Mouse (Mus musculus) NIH3T3 (cell line): Measurements from ENCODE around the gene Ttc41.
"Not testable (repeated sequence)": the region's sequence is repeated elsewhere in the genome, so short reads cannot be mapped to it uniquely, and the experiment has no call there.

ENCODE experiments used
- DNase-seq: peaks from one replicate; pipeline ENCODE4 v3.0.0-alpha.2; 2012; ENCODE audit warnings: low read depth

Gene Ttc41

GRCm38 (mm10) chr10:86705318-86705921 lies at the start of gene Ttc41, which contains the start of gene Hsp90b1:
Gene Ttc41, plus strand, starts transcription at chr10:86705811.
Gene Hsp90b1, minus strand, starts transcription at chr10:86705509.
- peak; percentile 100 for DNase-seq

GRCm38 (mm10) chr10:86670550-86670949 lies 35.1 kb upstream of the Ttc41 start:
- not testable (repeated sequence) for DNase-seq

GRCm38 (mm10) chr10:86684797-86685178 lies 20.8 kb upstream of the Ttc41 start:
- not testable (repeated sequence) for DNase-seq

- DNase-seq: peak; percentile 91
Observed at GRCm38 (mm10) chr10:86685179-86686016, 20.2 kb upstream of the Ttc41 start.

GRCm38 (mm10) chr10:86686017-86686360 lies 19.6 kb upstream of the Ttc41 start:
- not testable (repeated sequence) for DNase-seq

GRCm38 (mm10) chr10:86700251-86700650 lies 5.4 kb upstream of the Ttc41 start:
- no peak for DNase-seq

- no peak for DNase-seq
Observed at GRCm38 (mm10) chr10:86700973-86701372, 4.6 kb upstream of the Ttc41 start.

GRCm38 (mm10) chr10:86702312-86702920 lies 3.2 kb upstream of the Ttc41 start:
- DNase-seq: no peak

- DNase-seq: no peak
Observed at GRCm38 (mm10) chr10:86703375-86703774, 2.2 kb upstream of the Ttc41 start.

- DNase-seq: no peak
Observed at GRCm38 (mm10) chr10:86704141-86704540, 1.5 kb upstream of the Ttc41 start.

- peak; percentile 52 for DNase-seq
Observed at GRCm38 (mm10) chr10:86704589-86705191, 921 bp upstream of the Ttc41 start.

GRCm38 (mm10) chr10:86705922-86706752 lies 526 bp downstream of the Ttc41 start:
- DNase-seq: peak; percentile 94

GRCm38 (mm10) chr10:86707134-86707533 lies 1.5 kb downstream of the Ttc41 start:
- DNase-seq: no peak

GRCm38 (mm10) chr10:86712156-86712555 lies 6.5 kb downstream of the Ttc41 start:
- peak; percentile 88 for DNase-seq

- DNase-seq: no peak
Observed at GRCm38 (mm10) chr10:86727548-86727980, 22.0 kb downstream of the Ttc41 start.

- no peak for DNase-seq
Observed at GRCm38 (mm10) chr10:86728176-86728575, 22.6 kb downstream of the Ttc41 start.

GRCm38 (mm10) chr10:86730823-86731499 lies 25.4 kb downstream of the Ttc41 start:
- peak; percentile 92 for DNase-seq

- DNase-seq: no peak
Observed at GRCm38 (mm10) chr10:86731500-86731863, 25.9 kb downstream of the Ttc41 start.

- peak; percentile 67 for DNase-seq
Observed at GRCm38 (mm10) chr10:86735036-86735435, 29.4 kb downstream of the Ttc41 start.

- DNase-seq: no peak
Observed at GRCm38 (mm10) chr10:86742918-86743317, 37.3 kb downstream of the Ttc41 start.

- no peak for DNase-seq
Observed at GRCm38 (mm10) chr10:86744306-86744705, 38.7 kb downstream of the Ttc41 start.
